Mouse (Mus musculus) neural tube, embryonic 11.5 days (tissue): ENCODE measurements around the gene 1700125H20Rik. TPM values are rescaled to one million over a fixed set of nuclear protein-coding genes. Genes with fewer than 3 reads are reported as not detected.

Source experiments
- ATAC-seq: fragments of 200-750 bp; cut with Nextera tagmentation; 2 replicates; pipeline ENCODE4 v1.8.0; 2017; ENCODE audit warnings: moderate number of reproducible peaks, mild to moderate bottlenecking, moderate TSS enrichment, moderate library complexity; ENCODE audit not compliant: insufficient read depth, low FRiP score, low TSS enrichment
- DNase-seq: peaks from one replicate; pipeline ENCODE4 v3.0.0-alpha.2; 2015; ENCODE audit warnings: low spot score
- H3K27ac ChIP-seq: fragments of 300-500 bp; sonication (generic); 2 replicates; pipeline ENCODE4 v1.5.1; 2014; ENCODE audit warnings: low read depth, mild to moderate bottlenecking, low read length
- H3K27me3 ChIP-seq: fragments of 300-500 bp; sonication (generic); 2 replicates; pipeline ENCODE4 v1.6.1; 2014; ENCODE audit warnings: mild to moderate bottlenecking, low read length, mixed read lengths; ENCODE audit not compliant: control insufficient read depth, insufficient read depth
- H3K36me3 ChIP-seq: fragments of 300-500 bp; sonication (generic); 2 replicates; pipeline ENCODE4 v1.6.1; 2014; ENCODE audit warnings: mild to moderate bottlenecking, low read length, moderate library complexity, mixed read lengths; ENCODE audit not compliant: control insufficient read depth, insufficient read depth
- H3K4me1 ChIP-seq: fragments of 300-500 bp; sonication (generic); 2 replicates; pipeline ENCODE4 v1.6.1; 2014; ENCODE audit warnings: low read length, mixed read lengths; ENCODE audit not compliant: control insufficient read depth, insufficient read depth
- H3K4me2 ChIP-seq: fragments of 300-500 bp; sonication (generic); 2 replicates; pipeline ENCODE4 v1.6.1; 2014; ENCODE audit warnings: low read depth, mild to moderate bottlenecking, moderate library complexity
- H3K4me3 ChIP-seq: fragments of 300-500 bp; sonication (generic); 2 replicates; pipeline ENCODE4 v1.5.1; 2014; ENCODE audit warnings: low read depth, low read length
- H3K9ac ChIP-seq: fragments of 300-500 bp; sonication (generic); 2 replicates; pipeline ENCODE4 v1.6.1; 2014; ENCODE audit warnings: mild to moderate bottlenecking, low read length
- H3K9me3 ChIP-seq: fragments of 300-500 bp; sonication (generic); 2 replicates; pipeline ENCODE4 v1.6.1; 2016; ENCODE audit warnings: low read length; ENCODE audit not compliant: control insufficient read depth
- WGBS: fragments of 180-500 bp; shearing (Covaris S2); extraction: QIAGEN DNeasy Blood & Tissue Kit; methylation state at CpG from one replicate; pipeline ENCODE4 v1.1.7; 2014; 5-methylcytosine and 5-hydroxymethylcytosine counted together
- polyA plus RNA-seq: library from polyadenylated mRNA; unstranded; fragments of >200 nt; fragmentation: Nextera tagmentation; extraction: Ambion mirVana; gene quantifications from 2 replicates; pipeline ENCODE4 v1.2.1, GENCODE M21; 2014

The 1700125H20Rik gene
- polyA plus RNA-seq, 1 experiment from 2014 or later = 0.60 TPM

- Histone ChIP-seq H3K9me3 (no peaks in the 10 kb centered on the region), H3K4me1 (no peaks in the 10 kb centered on the region), H3K36me3 (no peaks in the 10 kb centered on the region), H3K4me3 (no peak overlapping the region), H3K9ac (no peak overlapping the region), H3K4me2 (no peak overlapping the region), H3K27me3 (no peaks in the 10 kb centered on the region), H3K27ac (no peak overlapping the region)
- WGBS = 84% methylated on average over 6 of the region's 6 CpGs
- no peak for ATAC-seq
- DNase-seq = no peak
These were observed 7.6 kb downstream of the 1700125H20Rik start for GRCm38 (mm10) chr11:85177761-85178160.

DNA sequence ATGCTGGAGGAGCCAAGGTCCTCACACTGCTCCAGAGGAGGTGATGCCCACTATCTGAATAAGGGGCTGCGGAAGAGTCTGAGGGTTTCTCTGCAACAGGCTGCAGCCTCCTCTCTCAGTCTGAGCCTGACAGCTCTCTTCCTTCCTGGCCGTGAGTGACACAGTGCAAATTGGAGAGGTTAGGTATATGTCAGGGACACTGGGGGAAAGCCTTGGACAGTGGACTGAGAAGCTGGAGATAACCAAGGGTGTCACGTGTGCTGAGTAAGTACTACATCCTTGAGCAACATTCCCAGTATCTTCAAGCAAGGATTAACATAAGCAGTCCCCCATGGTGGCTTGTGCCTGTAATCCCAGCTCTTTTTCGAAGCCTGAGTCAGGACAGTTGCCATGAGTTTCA lies 8.2 kb downstream of the 1700125H20Rik start:
- Histone ChIP-seq H3K4me1 (no peaks in the 10 kb centered on the region), H3K27me3 (no peaks in the 10 kb centered on the region), H3K9me3 (no peaks in the 10 kb centered on the region), H3K27ac (no peak overlapping the region), H3K36me3 (no peaks in the 10 kb centered on the region), H3K4me2 (no peak overlapping the region), H3K9ac (no peak overlapping the region), H3K4me3 (no peak overlapping the region)
- DNase-seq = no peak
- 83% methylated on average over 4 of the region's 4 CpGs for WGBS
- ATAC-seq = no peak

DNA sequence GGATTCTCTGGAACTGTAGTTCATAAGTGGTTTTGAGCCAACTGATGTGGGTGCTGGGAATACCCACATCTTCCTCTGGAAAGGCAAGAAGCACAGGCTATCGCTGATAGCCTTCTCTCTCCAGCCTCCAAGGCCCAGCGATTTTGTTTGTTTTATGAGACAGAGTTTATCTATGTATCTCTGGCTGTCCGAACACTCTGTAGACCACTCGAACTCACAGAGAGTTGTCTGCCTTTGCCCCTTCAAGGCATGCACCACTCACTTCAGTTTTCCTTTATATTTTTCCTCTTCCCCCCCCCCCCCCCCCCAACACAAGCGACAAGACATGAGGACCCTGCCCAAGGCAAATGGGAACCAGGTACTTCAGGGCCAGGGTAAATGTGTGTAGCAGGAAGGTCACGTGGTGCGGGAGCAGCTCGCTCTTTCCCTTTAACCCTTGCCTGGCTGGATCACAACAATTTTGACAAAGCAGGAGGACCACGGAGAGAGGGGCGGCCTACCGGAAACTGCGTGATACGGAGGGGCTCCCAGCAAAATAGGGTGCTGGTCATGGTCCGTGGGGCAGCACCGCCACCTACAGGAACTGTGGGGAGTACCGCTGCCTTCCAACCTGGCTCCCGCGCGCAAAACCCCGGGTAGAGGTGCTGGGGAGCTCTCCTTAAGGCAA lies 12.5 kb downstream of the 1700125H20Rik start:
- Histone ChIP-seq H3K4me1 (no peaks in the 10 kb centered on the region), H3K4me3 (peak overlapping the region; percentile 12), H3K9ac (peak overlapping the region; percentile 45), H3K36me3 (no peaks in the 10 kb centered on the region), H3K27me3 (no peaks in the 10 kb centered on the region), H3K4me2 (peak overlapping the region; percentile 38), H3K9me3 (no peaks in the 10 kb centered on the region), H3K27ac (no peak overlapping the region)
- peak; percentile 81 for ATAC-seq
- peak; percentile 88 for DNase-seq
- WGBS = 5% methylated on average over 20 of the region's 20 CpGs

DNA sequence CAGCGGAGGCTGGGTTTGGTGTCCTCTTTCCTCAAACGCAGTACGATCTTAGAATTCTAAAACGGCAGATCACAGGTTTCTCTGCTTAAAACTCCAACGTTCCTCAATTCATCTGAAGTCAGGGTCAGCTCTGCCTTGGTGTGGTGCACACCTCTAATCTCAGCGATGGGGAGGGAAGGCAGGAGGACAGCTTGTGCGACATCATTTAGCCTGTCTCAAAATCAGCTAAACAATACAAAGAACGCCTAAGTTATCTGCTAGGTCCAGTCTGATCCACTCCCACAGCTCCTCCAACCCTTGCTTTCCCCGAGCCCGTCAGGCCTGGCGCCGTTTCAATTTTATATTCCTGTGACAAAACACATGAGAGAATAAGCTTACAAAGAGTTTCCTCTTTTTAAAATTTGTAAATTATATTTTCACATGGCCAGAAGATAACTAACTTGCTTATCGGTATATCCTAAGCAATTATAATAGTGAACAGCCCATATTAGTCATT lies 13.1 kb downstream of the 1700125H20Rik start:
- peak overlapping the region; percentile 12 for H3K4me3 ChIP-seq
- DNase-seq (no peak), ATAC-seq (no peak)
- H3K27ac ChIP-seq = no peak overlapping the region
- H3K9ac ChIP-seq = peak overlapping the region; percentile 45; the same call in 1 of the 2 replicates
- H3K27me3 ChIP-seq = no peaks in the 10 kb centered on the region
- H3K36me3 ChIP-seq = no peaks in the 10 kb centered on the region
- WGBS = 32% methylated on average over 13 of the region's 13 CpGs
- no peaks in the 10 kb centered on the region for H3K4me1 ChIP-seq
- H3K9me3 ChIP-seq = no peaks in the 10 kb centered on the region
- H3K4me2 ChIP-seq = peak overlapping the region; percentile 38

GRCm38 (mm10) chr11:85184082-85184481 lies 13.9 kb downstream of the 1700125H20Rik start:
- Histone ChIP-seq H3K9ac (no peak overlapping the region), H3K36me3 (no peaks in the 10 kb centered on the region), H3K4me3 (no peak overlapping the region), H3K27me3 (no peaks in the 10 kb centered on the region), H3K9me3 (no peaks in the 10 kb centered on the region), H3K27ac (no peak overlapping the region), H3K4me2 (no peak overlapping the region), H3K4me1 (no peaks in the 10 kb centered on the region)
- no peak for ATAC-seq
- WGBS = 69% methylated on average over 5 of the region's 5 CpGs
- peak; percentile 43 for DNase-seq

DNA sequence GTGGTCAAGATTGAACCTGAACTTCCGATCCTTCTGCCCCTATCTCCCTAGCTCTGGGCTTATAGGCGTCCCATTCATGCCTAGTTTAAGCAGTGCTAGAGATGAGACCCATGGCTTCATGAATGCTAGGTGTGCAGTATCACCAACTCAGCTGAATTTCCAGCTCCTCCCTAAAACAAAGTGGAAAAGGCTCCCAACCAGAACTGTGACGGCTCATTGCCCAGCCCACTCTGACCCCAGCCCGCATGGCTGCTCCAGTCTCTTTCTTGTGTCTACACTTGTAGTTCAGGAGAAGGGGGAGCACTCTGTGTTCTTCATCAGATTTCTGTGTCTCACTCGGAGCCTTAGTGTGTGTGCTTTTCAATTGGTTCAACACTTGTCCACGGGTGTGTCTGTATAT lies 14.6 kb downstream of the 1700125H20Rik start:
- Histone ChIP-seq H3K4me3 (no peak overlapping the region), H3K9ac (no peak overlapping the region), H3K9me3 (no peaks in the 10 kb centered on the region), H3K4me2 (no peak overlapping the region), H3K27me3 (no peaks in the 10 kb centered on the region), H3K4me1 (no peaks in the 10 kb centered on the region), H3K27ac (no peak overlapping the region), H3K36me3 (no peaks in the 10 kb centered on the region)
- no peak for ATAC-seq
- no peak for DNase-seq
- 88% methylated on average over 6 of the region's 6 CpGs for WGBS

- H3K4me2 ChIP-seq = no peak overlapping the region
- H3K36me3 ChIP-seq = peaks cover 15% of the 10 kb centered on the region
- H3K4me1 ChIP-seq = no peaks in the 10 kb centered on the region
- no peaks in the 10 kb centered on the region for H3K27me3 ChIP-seq
- no peak overlapping the region for H3K4me3 ChIP-seq
- DNase-seq (no peak), ATAC-seq (no peak)
- H3K27ac ChIP-seq = no peak overlapping the region
- 92% methylated on average over 4 of the region's 4 CpGs for WGBS
- H3K9me3 ChIP-seq = no peaks in the 10 kb centered on the region
- no peak overlapping the region for H3K9ac ChIP-seq
These were observed 18.9 kb downstream of the 1700125H20Rik start for GRCm38 (mm10) chr11:85189110-85189509.

DNA sequence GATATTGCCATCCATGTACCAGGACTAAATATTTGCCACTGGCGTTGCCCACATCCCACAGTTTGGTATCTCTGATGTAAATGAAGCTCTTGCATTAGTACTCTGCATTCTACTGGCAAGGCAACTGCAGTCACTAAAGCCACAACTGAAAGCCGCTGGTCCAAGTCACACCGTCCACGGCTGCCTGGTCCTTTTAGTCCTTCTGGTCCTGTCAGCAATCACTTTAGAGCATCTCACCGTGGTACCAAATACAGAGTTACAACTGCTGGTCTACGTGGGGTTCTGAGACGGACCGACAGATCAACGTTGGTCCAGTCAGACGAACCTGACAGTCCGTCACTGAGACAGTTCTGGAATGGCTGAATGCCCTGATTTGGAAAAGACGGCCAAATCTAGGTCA lies 20.5 kb downstream of the 1700125H20Rik start:
- 94% methylated on average over 12 of the region's 12 CpGs for WGBS
- no peak for DNase-seq

DNA sequence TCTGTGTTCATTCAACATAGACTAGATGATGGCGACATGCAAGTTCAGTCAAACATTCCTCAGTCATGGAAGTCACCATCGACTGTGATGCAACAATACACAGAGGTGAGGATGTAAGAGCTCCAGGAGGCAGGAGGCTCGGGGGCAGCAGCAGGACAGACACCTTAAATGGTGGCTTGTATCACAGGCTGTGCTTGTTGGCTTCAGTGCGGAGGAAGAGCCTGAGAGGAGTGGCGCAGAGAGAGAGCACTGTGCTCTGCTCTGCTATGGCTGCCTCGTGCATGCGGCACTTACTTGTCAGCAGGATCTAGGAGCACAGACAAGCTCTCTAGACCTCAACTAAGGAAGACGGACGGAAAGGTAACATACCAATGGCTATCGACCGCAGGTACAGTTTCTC lies 24.0 kb downstream of the 1700125H20Rik start:
- WGBS = 95% methylated on average over 11 of the region's 11 CpGs
- H3K27ac ChIP-seq = no peak overlapping the region
- peaks cover 28% of the 10 kb centered on the region for H3K36me3 ChIP-seq

More for the DNA sequence above, 20.5 kb downstream of the 1700125H20Rik start:
- Histone ChIP-seq H3K27ac (no peak overlapping the region), H3K4me1 (no peaks in the 10 kb centered on the region), H3K9ac (no peak overlapping the region), H3K27me3 (no peaks in the 10 kb centered on the region), H3K4me2 (no peak overlapping the region), H3K36me3 (peaks cover 24% of the 10 kb centered on the region), H3K4me3 (no peak overlapping the region), H3K9me3 (no peaks in the 10 kb centered on the region)
- no peak for ATAC-seq

More for the DNA sequence above, 24.0 kb downstream of the 1700125H20Rik start:
- Histone ChIP-seq H3K27me3 (no peaks in the 10 kb centered on the region), H3K4me1 (no peaks in the 10 kb centered on the region), H3K4me3 (no peak overlapping the region), H3K4me2 (no peak overlapping the region), H3K9me3 (no peaks in the 10 kb centered on the region), H3K9ac (no peak overlapping the region)
- ATAC-seq = no peak
- no peak for DNase-seq
